Mouse (Mus musculus) heart, adult 2 months (tissue): ENCODE measurements around the gene Crlf3. TPM values are rescaled to one million over a fixed set of nuclear protein-coding genes. Genes with fewer than 3 reads are reported as not detected.

Experiments
- DNase-seq, 2 experiments: peaks; one replicate each; pipeline ENCODE4 v3.0.0; 2021
- H3K27ac ChIP-seq: fragments of 200-600 bp; 2 replicates; pipeline ENCODE4 v1.8.1; 2022
- H3K27me3 ChIP-seq: fragments of 200-500 bp; 2 replicates; pipeline ENCODE4 v1.6.1; 2012; ENCODE audit warnings: mild to moderate bottlenecking, low read length, inconsistent platforms, mixed read lengths; ENCODE audit not compliant: control insufficient read depth, insufficient read depth
- H3K36me3 ChIP-seq: fragments of 200-500 bp; 2 replicates; pipeline ENCODE4 v1.6.1; 2012; ENCODE audit warnings: low read length, inconsistent platforms; ENCODE audit not compliant: control insufficient read depth, insufficient read depth
- H3K4me1 ChIP-seq: fragments of 200-500 bp; 2 replicates; pipeline ENCODE4 v1.6.1; 2011; ENCODE audit warnings: low read length; ENCODE audit not compliant: control insufficient read depth, insufficient read depth
- H3K4me3 ChIP-seq: fragments of 200-600 bp; 2 replicates; pipeline ENCODE4 v1.8.1; 2022
- H3K79me2 ChIP-seq: fragments of 200-500 bp; replicated peaks from 2 replicates; pipeline ENCODE4 v1.6.1; 2012; ENCODE audit warnings: mild to moderate bottlenecking, inconsistent platforms, low read length, moderate library complexity, mixed read lengths; ENCODE audit not compliant: control insufficient read depth, insufficient read depth
- H3K9ac ChIP-seq: fragments of 200-500 bp; 2 replicates; pipeline ENCODE4 v1.6.1; 2012; ENCODE audit warnings: low read depth, mild to moderate bottlenecking, control low read depth, inconsistent platforms, low read length, mixed read lengths
- CTCF ChIP-seq: fragments of 200-600 bp; IDR thresholded peaks from 2 replicates; pipeline ENCODE4 v1.8.1; 2022; ENCODE audit warnings: antibody characterized with exemption, mild to moderate bottlenecking, moderate library complexity
- EP300 ChIP-seq: fragments of 200-500 bp; IDR thresholded peaks from 2 replicates; pipeline ENCODE4 v1.6.1; 2011; ENCODE audit warnings: low read depth, low read length, control low read depth; ENCODE audit not compliant: insufficient read depth
- POLR2A ChIP-seq: fragments of 200-500 bp; IDR thresholded peaks from 2 replicates; pipeline ENCODE4 v1.6.1; 2011; ENCODE audit warnings: mild to moderate bottlenecking, low read depth, low read length, control low read depth; ENCODE audit not compliant: insufficient read depth
- WGBS: fragments of 180-500 bp; shearing (Covaris S2); methylation state at CpG from one replicate; pipeline ENCODE4 v1.1.7; 2018; 5-methylcytosine and 5-hydroxymethylcytosine counted together
- intact Hi-C: fragments of 180-260 bp; cut with DNase I; formaldehyde crosslinking; loops from one replicate; pipeline ENCODE4 v1.15.1; 2025
- polyA plus RNA-seq: library from polyadenylated mRNA; depleted of rRNA; stranded (reverse); fragments of >200 nt; gene quantifications from 2 replicates; pipeline ENCODE4 v1.2.3, GENCODE M21; 2012
- total RNA-seq, 2 experiments: library from RNA; stranded (reverse); gene quantifications; 2 replicates each; pipeline ENCODE4 v1.2.3; 2021

Gene Crlf3
- total and polyA plus RNA-seq, 3 experiments: 8.0 to 10.9 (median 10.8) TPM

GRCm38 (mm10) chr11:80062159-80062558 is 18.6 kb downstream of the Crlf3 start:
- WGBS: 70% methylated on average over 4 of the region's 4 CpGs
- peaks cover 7% of the 10 kb centered on the region for H3K36me3 ChIP-seq
- intact Hi-C loops: no loop called here
- H3K9ac ChIP-seq: no peak overlapping the region
- no peaks in the 10 kb centered on the region for H3K4me1 ChIP-seq
- peak in 1 of 2 experiments; percentile 16 for DNase-seq
- peak overlapping the region; percentile 23 for H3K27ac ChIP-seq
- no peak for TF ChIP-seq EP300
- no peak for TF ChIP-seq CTCF
- TF ChIP-seq POLR2A: no peak
- no peak overlapping the region for H3K4me3 ChIP-seq
- no peaks in the 10 kb centered on the region for H3K27me3 ChIP-seq
- H3K79me2 ChIP-seq: no peaks in the 10 kb centered on the region

DNA sequence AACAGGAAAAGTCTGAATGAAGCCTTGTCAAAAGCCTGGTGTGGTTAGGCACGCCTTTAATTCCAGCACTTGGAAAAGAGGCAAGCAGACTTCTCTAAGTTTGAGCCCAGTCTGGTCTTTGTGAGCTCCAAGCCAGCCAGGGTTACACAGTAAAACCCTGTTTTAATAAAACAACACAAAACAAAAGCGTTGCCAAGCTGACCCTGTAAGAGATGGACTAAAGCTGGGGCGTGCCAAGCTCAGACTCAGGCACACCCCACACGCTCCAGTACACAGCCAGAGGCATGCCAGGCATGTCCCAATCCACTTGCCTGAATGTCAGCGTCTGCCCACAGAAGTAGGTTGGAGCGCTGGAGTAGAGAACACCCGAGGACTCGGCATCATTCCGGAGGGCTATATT is 24.6 kb downstream of the Crlf3 start:
- WGBS: 65% methylated on average over 9 of the region's 9 CpGs
- no peaks in the 10 kb centered on the region for H3K27me3 ChIP-seq
- H3K4me1 ChIP-seq: no peaks in the 10 kb centered on the region
- DNase-seq: peak in 1 of 2 experiments; percentile 36
- intact Hi-C loops: no loop called here
- no peak overlapping the region for H3K9ac ChIP-seq
- TF ChIP-seq CTCF: no peak
- TF ChIP-seq POLR2A: no peak
- no peak for TF ChIP-seq EP300
- H3K36me3 ChIP-seq: peaks cover 4% of the 10 kb centered on the region
- H3K79me2 ChIP-seq: 0 out of 2 replicates have a peak, but pooled peaks cover 1% of the 10 kb centered on the region
- no peak overlapping the region for H3K4me3 ChIP-seq
- H3K27ac ChIP-seq: no peak overlapping the region

- H3K79me2 ChIP-seq: 0 out of 2 replicates have a peak, but pooled peaks cover 1% of the 10 kb centered on the region
- H3K9ac ChIP-seq: no peak overlapping the region
- no peak overlapping the region for H3K4me3 ChIP-seq
- WGBS: 74% methylated on average over 4 of the region's 4 CpGs
- no peak for DNase-seq
- TF ChIP-seq CTCF (no peak), EP300 (no peak), POLR2A (no peak)
- peaks cover 3% of the 10 kb centered on the region; the same call in 1 of the 2 replicates for H3K36me3 ChIP-seq
- no peaks in the 10 kb centered on the region; the same call in 1 of the 2 replicates for H3K4me1 ChIP-seq
- H3K27me3 ChIP-seq: no peaks in the 10 kb centered on the region
- intact Hi-C loops: no loop called here
- no peak overlapping the region for H3K27ac ChIP-seq
These were observed 26.1 kb downstream of the Crlf3 start for GRCm38 (mm10) chr11:80054659-80055058.

GRCm38 (mm10) chr11:80053171-80053570 is 27.6 kb downstream of the Crlf3 start:
- intact Hi-C loops: no loop called here

DNA sequence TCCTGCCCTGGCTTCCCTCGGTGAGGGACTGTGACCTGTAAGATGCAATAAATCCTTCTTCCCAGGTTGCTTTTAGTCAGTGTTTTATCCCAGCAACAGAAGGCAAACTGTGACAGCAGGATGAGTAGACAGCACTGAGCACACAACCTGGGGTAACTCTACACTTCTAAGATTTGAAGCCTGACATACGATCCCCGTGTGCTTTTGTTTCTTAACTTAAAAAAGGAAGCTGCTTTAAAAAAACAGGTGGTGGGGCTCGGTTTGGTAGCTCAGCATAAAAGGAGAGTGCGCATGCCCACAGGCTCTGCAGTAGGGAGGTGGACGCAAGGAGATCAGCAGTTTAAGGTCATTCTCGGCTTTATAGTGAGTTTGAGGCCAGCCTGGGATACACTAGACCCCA is 28.3 kb downstream of the Crlf3 start:
- H3K27me3 ChIP-seq: no peaks in the 10 kb centered on the region
- H3K27ac ChIP-seq: no peak overlapping the region
- no peak for DNase-seq
- peaks cover 3% of the 10 kb centered on the region; the same call in 1 of the 2 replicates for H3K36me3 ChIP-seq
- TF ChIP-seq CTCF (no peak), EP300 (no peak), POLR2A (no peak)
- 84% methylated on average over 7 of the region's 7 CpGs for WGBS
- H3K4me1 ChIP-seq: no peaks in the 10 kb centered on the region; the same call in 1 of the 2 replicates
- H3K79me2 ChIP-seq: 0 out of 2 replicates have a peak, but pooled peaks cover 1% of the 10 kb centered on the region
- intact Hi-C loops: no loop called here
- no peak overlapping the region for H3K9ac ChIP-seq
- H3K4me3 ChIP-seq: no peak overlapping the region

More at GRCm38 (mm10) chr11:80053171-80053570, 27.6 kb downstream of the Crlf3 start:
- H3K4me1 ChIP-seq: no peaks in the 10 kb centered on the region; the same call in 1 of the 2 replicates
- no peak for DNase-seq
- peaks cover 3% of the 10 kb centered on the region; the same call in 1 of the 2 replicates for H3K36me3 ChIP-seq
- H3K4me3 ChIP-seq: no peak overlapping the region
- H3K79me2 ChIP-seq: 0 out of 2 replicates have a peak, but pooled peaks cover 1% of the 10 kb centered on the region
- WGBS: 92% methylated on average over 5 of the region's 5 CpGs
- H3K27ac ChIP-seq: no peak overlapping the region
- no peak for TF ChIP-seq EP300
- no peak for TF ChIP-seq POLR2A
- TF ChIP-seq CTCF: no peak
- H3K27me3 ChIP-seq: no peaks in the 10 kb centered on the region
- no peak overlapping the region for H3K9ac ChIP-seq

- Histone ChIP-seq H3K4me1 (no peaks in the 10 kb centered on the region; the same call in 1 of the 2 replicates), H3K79me2 (0 out of 2 replicates have a peak, but pooled peaks cover 1% of the 10 kb centered on the region), H3K9ac (no peak overlapping the region), H3K4me3 (no peak overlapping the region), H3K36me3 (no peaks in the 10 kb centered on the region), H3K27me3 (no peaks in the 10 kb centered on the region), H3K27ac (peak overlapping the region; percentile 3; the same call in 1 of the 2 replicates)
- TF ChIP-seq EP300 (no peak), CTCF (0 out of 2 replicates have a peak, but pooled peaks have one; percentile 4), POLR2A (no peak)
- peak in 1 of 2 experiments; percentile 27 for DNase-seq
- intact Hi-C loops: no loop called here
- WGBS: 39% methylated on average over 2 of the region's 2 CpGs
These were observed 30.7 kb downstream of the Crlf3 start for GRCm38 (mm10) chr11:80050088-80050487.
